Mouse (Mus musculus): ENCODE measurements around the gene Haus8.

DNA sequence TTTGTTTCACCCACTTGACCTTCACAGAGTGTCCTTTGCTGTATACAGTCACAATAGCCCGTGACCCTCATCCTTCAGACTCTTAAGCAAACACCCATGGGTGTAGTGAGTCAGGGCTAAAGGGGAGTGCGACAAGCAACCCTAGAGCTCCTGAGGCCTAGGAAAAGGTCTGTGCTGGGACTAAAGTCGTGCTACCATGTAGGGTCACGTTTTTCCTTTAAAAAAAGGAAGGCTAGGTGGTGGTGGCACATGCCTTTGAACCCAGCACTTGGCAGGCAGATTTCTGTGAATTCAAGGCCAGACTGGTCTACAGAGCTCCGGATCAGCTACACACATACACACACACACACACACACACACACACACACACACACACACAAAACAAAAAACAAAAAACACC is 1.1 kb downstream of the Haus8 start:
- TF ChIP-seq CTCF (IDR thresholded peaks at IDR 0.05; ENCODE audit: borderline replicate concordance, insufficient read depth, low read depth, low read length) (no peak), POLR2A (IDR thresholded peaks at IDR 0.05; ENCODE audit: borderline replicate concordance, insufficient read depth, low read length) (no peak)
